Mouse (Mus musculus): ENCODE measurements around the gene Lmf2.

GRCm38 (mm10) chr15:89307461-89307860 lies 48.0 kb downstream of the Lmf2 start:
- TF ChIP-seq CTCF (IDR thresholded peaks at IDR 0.05; ENCODE audit: borderline replicate concordance, insufficient read depth, low read depth, low read length) (no peak), POLR2A (IDR thresholded peaks at IDR 0.05; ENCODE audit: borderline replicate concordance, insufficient read depth, low read length) (no peak)
